Mouse (Mus musculus) frontal cortex, adult 2 months (tissue): Measurements from ENCODE around the gene Gm2696. TPM values are rescaled to one million over a fixed set of nuclear protein-coding genes. Genes with fewer than 3 reads are reported as not detected.
A peak's percentile ranks its signal among the peaks of the same experiment; 100 is the strongest.

Source experiments
- DNase-seq, 2 experiments: peaks; one replicate each; pipeline ENCODE4 v3.0.0; 2022; ENCODE audit warnings: low spot score in 1 of 2; ENCODE audit errors: extremely low spot score in 1 of 2
- polyA plus RNA-seq: library from polyadenylated mRNA; depleted of rRNA; stranded (reverse); fragments of >200 nt; gene quantifications from 2 replicates; pipeline ENCODE4 v1.2.3, GENCODE M21; 2012; rRNA removed

Gm2696 gene
- polyA plus RNA-seq, 1 experiment: not detected

GRCm38 (mm10) chr10:77846503-77846902 lies 32.0 kb downstream of the Gm2696 start, which contains the start of gene Gm36176:
Gene Gm36176 (plus strand): TSS chr10:77846803.
- DNase-seq: no peak

DNA sequence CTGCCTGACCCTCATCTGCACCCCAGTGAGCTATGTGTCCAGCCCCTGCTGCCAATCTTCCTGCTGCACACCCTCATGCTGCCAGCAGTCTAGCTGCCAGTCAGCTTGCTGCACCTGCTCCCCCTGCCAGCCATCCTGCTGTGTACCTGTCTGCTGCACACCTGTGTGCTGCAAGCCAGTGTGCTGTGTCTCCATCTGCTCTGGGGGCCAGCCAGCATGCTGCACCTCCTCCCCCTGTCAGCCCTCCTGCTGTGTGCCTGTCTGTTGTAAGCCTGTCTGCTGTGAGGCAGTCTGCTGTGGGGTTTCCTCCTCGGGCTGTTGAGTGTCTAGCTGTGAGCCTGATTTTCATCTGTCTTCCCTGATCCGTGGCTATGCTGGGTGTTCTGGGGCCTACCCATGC lies 32.5 kb downstream of the Gm2696 start:
- DNase-seq: no peak

GRCm38 (mm10) chr10:77847538-77847937 lies 33.1 kb downstream of the Gm2696 start:
- DNase-seq: no peak

- DNase-seq: no peak
These were observed 38.1 kb downstream of the Gm2696 start, which contains the start of gene Gm10318 for GRCm38 (mm10) chr10:77852559-77852958. Gene Gm10318 (plus strand): TSS chr10:77852859.

GRCm38 (mm10) chr10:77861675-77862074 lies 47.2 kb downstream of the Gm2696 start, which contains the start of gene Gm3285:
Gene Gm3285 (plus strand): TSS chr10:77861975.
- DNase-seq: no peak

GRCm38 (mm10) chr10:77864067-77864761 lies 49.7 kb downstream of the Gm2696 start:
- DNase-seq: no peak

GRCm38 (mm10) chr10:77864762-77865143 lies 50.3 kb downstream of the Gm2696 start:
- no peak for DNase-seq

DNA sequence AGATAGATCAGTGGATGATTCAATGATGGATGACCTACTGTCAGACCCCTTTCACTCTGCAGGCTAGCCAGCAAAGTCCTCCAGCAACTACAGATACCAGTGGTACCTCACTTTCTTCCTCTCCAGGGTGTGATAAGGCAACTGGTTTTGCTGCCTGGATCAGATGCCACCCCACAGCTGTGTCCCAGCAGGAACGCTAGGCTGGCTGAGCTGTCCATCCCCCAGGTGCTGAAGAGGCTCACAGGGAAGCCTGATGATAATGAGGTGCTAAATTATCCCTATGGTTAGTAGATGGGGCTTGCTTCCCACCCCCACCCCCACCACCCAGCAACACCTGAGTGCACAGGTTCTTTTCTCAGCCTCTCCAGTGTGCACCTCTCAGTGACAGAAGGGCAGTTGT lies 53.1 kb downstream of the Gm2696 start:
- DNase-seq: no peak

- DNase-seq: no peak
These were observed 55.2 kb downstream of the Gm2696 start for GRCm38 (mm10) chr10:77869651-77870050.

DNA sequence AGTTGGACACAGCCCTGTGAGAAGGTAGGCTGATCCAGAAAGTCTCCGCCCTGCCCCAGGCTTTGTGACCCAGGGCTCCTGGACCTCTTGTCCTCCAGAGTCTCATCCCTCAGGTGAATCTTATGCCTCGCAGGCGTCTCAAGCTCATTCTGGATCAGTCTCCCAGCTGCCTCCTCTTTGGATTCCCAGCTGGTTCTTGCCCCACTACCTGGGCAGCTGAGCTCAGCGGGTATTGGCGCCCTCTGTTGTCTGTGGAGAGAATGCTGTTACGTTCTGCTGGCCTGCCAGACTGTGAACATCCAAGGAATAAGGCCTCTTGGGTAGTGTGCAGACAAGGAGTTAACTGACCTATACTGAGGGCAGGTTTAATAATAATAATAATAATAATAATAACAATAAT lies 64.5 kb downstream of the Gm2696 start:
- peak in 1 of 2 experiments; percentile 68 for DNase-seq

DNA sequence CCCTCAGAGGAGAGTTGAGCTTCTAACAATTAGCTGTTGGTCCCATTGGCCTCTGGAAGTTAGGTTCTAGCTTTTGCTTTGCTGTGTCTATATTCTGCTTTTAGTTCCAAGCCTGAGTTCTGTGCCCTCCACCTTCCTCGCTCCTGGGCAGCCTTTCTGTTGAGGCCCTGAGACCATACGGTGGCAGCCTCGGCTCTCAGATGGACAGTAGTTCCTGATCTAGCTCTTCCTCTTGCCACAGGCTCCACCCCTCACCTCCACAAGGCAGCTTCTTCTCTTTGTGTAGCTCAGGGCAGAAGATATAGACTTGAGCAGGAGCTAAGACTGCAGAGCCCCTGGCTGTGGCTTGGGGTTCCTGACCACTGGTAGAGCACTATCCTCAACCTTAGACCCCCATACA lies 65.8 kb downstream of the Gm2696 start:
- DNase-seq: no peak

DNA sequence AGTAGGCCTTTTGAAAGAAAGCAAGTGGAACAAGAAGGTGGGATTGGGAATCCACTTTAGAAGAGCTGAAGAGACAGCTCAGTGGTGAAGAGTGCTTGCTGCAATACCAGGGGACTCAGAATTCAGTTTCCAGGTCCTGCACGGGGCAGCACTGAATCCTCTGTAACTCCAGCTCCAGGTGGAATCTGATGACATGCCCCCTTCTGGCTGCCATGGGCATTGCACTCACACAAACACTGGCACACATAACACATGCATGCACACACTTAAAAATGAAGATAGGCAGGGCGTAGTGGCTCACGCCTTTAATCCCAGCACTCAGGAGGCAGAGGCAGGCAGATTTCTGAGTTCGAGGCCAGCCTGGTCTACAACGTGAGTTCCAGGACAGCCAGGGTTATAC lies 68.1 kb downstream of the Gm2696 start:
- no peak for DNase-seq

Other genes starting within 250 kb of the Gm2696 start
- 125 and 132 TPM in 2 replicates for gene Pttg1ip, start 233.0 kb upstream of the Gm2696 start, polyA plus RNA-seq
- 358 and 364 TPM in 2 replicates for gene Sumo3, start 208.6 kb upstream of the Gm2696 start, polyA plus RNA-seq
- 15.9 and 23.0 TPM in 2 replicates for gene Gm49325, start 208.5 kb upstream of the Gm2696 start, polyA plus RNA-seq
- gene Ube2g2, start 192.4 kb upstream of the Gm2696 start, polyA plus RNA-seq: 47.9 and 51.8 TPM in 2 replicates
- 0.04 TPM in 1 of 2 replicates, not detected in the other for gene Tspear, start 128.1 kb upstream of the Gm2696 start, polyA plus RNA-seq
- gene Gm19402, start 123.9 kb upstream of the Gm2696 start, polyA plus RNA-seq: not detected in 2 replicates
- gene Gm9508, start 117.4 kb upstream of the Gm2696 start, polyA plus RNA-seq: not detected in 2 replicates
- not detected in 2 replicates for gene Gm10272, start 108.1 kb upstream of the Gm2696 start, polyA plus RNA-seq
- not detected in 2 replicates for gene Gm10024, start 103.2 kb upstream of the Gm2696 start, polyA plus RNA-seq
- not detected in 2 replicates for gene Gm10142, start 98.9 kb upstream of the Gm2696 start, polyA plus RNA-seq
- not detected in 2 replicates for gene Krtap12-1, start 94.1 kb upstream of the Gm2696 start, polyA plus RNA-seq
- gene Gm10100, start 88.2 kb upstream of the Gm2696 start, polyA plus RNA-seq: not detected in 2 replicates
- gene Gm18596, start 72.0 kb upstream of the Gm2696 start, polyA plus RNA-seq: not detected in 2 replicates
- gene Gm9736, start 63.3 kb upstream of the Gm2696 start, polyA plus RNA-seq: not detected in 2 replicates
- gene Gm3233, start 55.0 kb upstream of the Gm2696 start, polyA plus RNA-seq: not detected in 2 replicates
- gene Gm3238, start 43.4 kb upstream of the Gm2696 start, polyA plus RNA-seq: not detected in 2 replicates
- not detected in 2 replicates for gene Gm7138, start 37.7 kb upstream of the Gm2696 start, polyA plus RNA-seq
- gene Gm3250, start 32.1 kb upstream of the Gm2696 start, polyA plus RNA-seq: not detected in 2 replicates
- not detected in 2 replicates for gene Gm7137, start 26.5 kb upstream of the Gm2696 start, polyA plus RNA-seq
- not detected in 2 replicates for gene Gm9639, start 19.6 kb upstream of the Gm2696 start, polyA plus RNA-seq
- gene Gm19668, start 15.5 kb upstream of the Gm2696 start, polyA plus RNA-seq: not detected in 2 replicates
- not detected in 2 replicates for gene Gm9507, start 2.8 kb upstream of the Gm2696 start, polyA plus RNA-seq
- gene Krtap10-4, start 12.4 kb downstream of the Gm2696 start, polyA plus RNA-seq: not detected in 2 replicates
- gene Krtap10-10, start 21.3 kb downstream of the Gm2696 start, polyA plus RNA-seq: not detected in 2 replicates
- gene Gm36176, start 32.1 kb downstream of the Gm2696 start, polyA plus RNA-seq: not detected in 2 replicates
- not detected in 2 replicates for gene Gm10318, start 38.2 kb downstream of the Gm2696 start, polyA plus RNA-seq
- gene Gm3285, start 47.3 kb downstream of the Gm2696 start, polyA plus RNA-seq: not detected in 2 replicates
- 5.6 and 6.3 TPM in 2 replicates for gene Lrrc3, start 87.9 kb downstream of the Gm2696 start, polyA plus RNA-seq
- gene Trpm2, start 155.9 kb downstream of the Gm2696 start, polyA plus RNA-seq: 22.5 and 28.3 TPM in 2 replicates
- 66.6 and 82.8 TPM in 2 replicates for gene 1810043G02Rik, start 163.8 kb downstream of the Gm2696 start, polyA plus RNA-seq
- gene Pfkl, start 195.4 kb downstream of the Gm2696 start, polyA plus RNA-seq: 164 and 180 TPM in 2 replicates
- 0.34 and 0.52 TPM in 2 replicates for gene Dnmt3l, start 227.3 kb downstream of the Gm2696 start, polyA plus RNA-seq
- gene Aire, start 228.9 kb downstream of the Gm2696 start, polyA plus RNA-seq: 0.13 and 0.30 TPM in 2 replicates